Mouse (Mus musculus) spleen, adult 18-20 months (tissue): ENCODE results near the gene Pim2.
A peak's percentile ranks its signal among the peaks of the same experiment; 100 is the strongest.
"Not testable (repeated sequence)": the region's sequence is repeated elsewhere in the genome, so short reads cannot be mapped to it uniquely, and the experiment has no call there.

Source experiments
- DNase-seq, 2 experiments: peaks; one replicate each; pipeline ENCODE4 v3.0.0; 2022; ENCODE audit warnings: mixed read lengths in 2 of 2

Pim2 gene

DNA sequence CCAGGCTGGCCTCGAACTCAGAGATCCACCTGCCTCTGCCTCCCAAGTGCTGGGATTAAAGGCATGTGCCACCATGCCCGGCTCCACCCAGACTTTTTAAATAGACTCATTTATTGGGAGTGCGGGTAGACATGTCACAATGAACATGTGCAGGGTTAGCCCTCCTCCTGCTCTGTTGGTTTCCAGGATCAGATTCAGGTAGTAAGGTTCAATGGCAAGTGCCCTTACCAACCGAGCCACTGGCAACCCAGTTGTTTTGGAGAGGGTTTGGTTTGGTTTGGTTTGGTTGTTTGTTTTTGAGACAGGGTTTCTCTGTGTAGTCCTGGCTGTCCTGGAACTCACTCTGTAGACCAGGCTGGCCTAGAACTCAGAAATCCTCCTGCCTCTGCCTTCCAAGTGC lies 31.2 kb downstream of the Pim2 start, which contains the start of gene Gm10490:
Gene Gm10490, plus strand, starts transcription at position 301 of the 400 bp plus-strand sequence.
- not testable (repeated sequence) for DNase-seq

- DNase-seq: no peak
Measured at GRCm38 (mm10) chrX:7910473-7910872, 32.4 kb downstream of the Pim2 start.

DNA sequence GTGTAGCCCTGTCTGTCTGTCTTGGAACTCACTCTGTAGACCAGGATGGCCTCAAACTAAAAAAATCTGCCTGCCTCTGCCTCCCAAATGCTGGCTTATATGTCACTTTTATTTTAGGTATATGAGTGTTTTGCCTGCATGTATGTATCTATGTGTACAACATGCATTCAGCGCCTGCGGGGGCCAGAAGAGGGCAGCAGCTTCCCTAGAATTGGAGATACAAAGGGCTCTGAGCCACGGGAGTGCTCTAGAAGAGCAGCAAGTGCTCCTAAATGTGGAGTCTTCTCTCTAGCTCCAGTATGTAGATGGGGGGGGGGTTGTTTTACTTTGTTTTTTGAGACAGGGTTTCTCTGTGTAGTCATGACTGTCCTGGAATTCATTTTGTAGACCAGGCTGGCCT lies 37.6 kb downstream of the Pim2 start:
- peak; percentile 7 to 20 for DNase-seq

- DNase-seq: not testable (repeated sequence)
Measured at GRCm38 (mm10) chrX:7917960-7918359, 39.9 kb downstream of the Pim2 start.

- DNase-seq: no peak
Measured at GRCm38 (mm10) chrX:7919601-7920383, 41.7 kb downstream of the Pim2 start, which contains the start of gene Pcsk1n. Gene Pcsk1n, plus strand, starts transcription at chrX:7919822.

GRCm38 (mm10) chrX:7922032-7922431 lies 44.0 kb downstream of the Pim2 start:
- no peak for DNase-seq

- DNase-seq: no peak
Measured at GRCm38 (mm10) chrX:7926266-7926665, 48.2 kb downstream of the Pim2 start.

GRCm38 (mm10) chrX:7927116-7927515 lies 49.1 kb downstream of the Pim2 start:
- DNase-seq: no peak

GRCm38 (mm10) chrX:7928270-7928790 lies 50.3 kb downstream of the Pim2 start, which contains the start of gene Eras:
Gene Eras, minus strand, starts transcription at chrX:7928607.
- no peak for DNase-seq
